Mouse (Mus musculus): ENCODE data around the gene Ccdc71l. TPM values are rescaled to one million over a fixed set of nuclear protein-coding genes. Genes with fewer than 3 reads are reported as not detected.
A peak's percentile ranks its signal among the peaks of the same experiment; 100 is the strongest.

The Ccdc71l gene
- polyA plus RNA-seq (2014; fragmentation: Nextera tagmentation; extraction: Ambion mirVana): 5.5 and 5.6 TPM in 2 replicates

DNA sequence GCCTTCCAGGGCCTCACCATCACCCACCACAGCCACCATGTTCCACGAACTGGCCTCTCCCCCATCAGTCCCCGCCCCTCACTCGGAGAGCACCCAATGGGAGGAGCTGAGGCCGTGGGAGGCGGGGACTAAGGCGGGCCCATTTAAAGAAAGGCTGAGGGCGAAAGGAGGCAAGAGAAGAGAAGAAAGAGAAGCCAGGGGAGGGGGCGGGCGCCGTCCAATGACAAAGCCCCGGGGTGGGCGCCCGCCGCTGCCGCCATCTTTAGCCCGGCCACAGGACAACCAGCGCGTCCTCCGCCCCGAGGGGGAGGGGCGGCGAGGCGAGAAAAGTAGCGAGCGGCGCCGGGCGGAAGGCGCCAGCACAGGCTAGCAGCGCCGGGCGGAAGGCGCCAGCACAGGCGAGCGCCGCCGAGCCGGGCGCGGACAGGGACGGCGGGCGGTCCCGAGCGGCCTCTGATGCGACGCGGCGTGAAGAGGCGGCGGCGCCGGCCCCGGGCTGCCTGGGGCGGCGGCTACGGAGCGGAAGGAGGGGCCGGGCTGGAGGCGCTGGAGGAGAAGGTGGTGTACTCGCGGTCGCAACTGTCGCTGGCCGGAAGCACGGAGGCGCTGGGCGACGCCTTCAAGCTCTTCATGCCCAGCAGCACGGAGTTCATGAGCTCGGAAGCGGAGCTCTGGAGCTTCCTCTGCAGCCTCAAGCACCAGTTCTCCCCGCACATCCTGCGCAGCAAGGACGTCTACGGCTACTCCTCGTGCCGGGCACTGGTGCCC is at the start of gene Ccdc71l:
Ccdc71l (plus strand) TSS at position 177 of the 768 bp plus-strand sequence.
- peak within 1 kb of the TSS; percentile 47 for H3K4me2 ChIP-seq (ENCODE audit: low read depth, severe bottlenecking)
- no peaks in the 10 kb centered on the region for H3K4me1 ChIP-seq (ENCODE audit: control insufficient read depth, insufficient read depth, low read length)
- no peaks in the 10 kb centered on the region for H3K9me3 ChIP-seq (ENCODE audit: control insufficient read depth, low read length)
- H3K27me3 ChIP-seq (ENCODE audit: control insufficient read depth, insufficient read depth, low read length): no peaks in the 10 kb centered on the region
- H3K9ac ChIP-seq (ENCODE audit: low read length): peak within 1 kb of the TSS; percentile 90
- WGBS: under 1% methylated on average over 75 of the region's 78 CpGs
- peak within 1 kb of the TSS; percentile 74 for H3K4me3 ChIP-seq (ENCODE audit: low read depth, low read length)
- H3K36me3 ChIP-seq (ENCODE audit: control insufficient read depth, insufficient read depth, low read length): no peaks in the 10 kb centered on the region
- H3K27ac ChIP-seq (replicated peaks; ENCODE audit: low read depth, low read length): peak within 1 kb of the TSS; percentile 88
- ATAC-seq (ENCODE audit: insufficient number of reproducible peaks, low FRiP score, low TSS enrichment, low read depth) (peak; percentile 90), DNase-seq (ENCODE audit: low spot score) (peak; percentile 86)

DNA sequence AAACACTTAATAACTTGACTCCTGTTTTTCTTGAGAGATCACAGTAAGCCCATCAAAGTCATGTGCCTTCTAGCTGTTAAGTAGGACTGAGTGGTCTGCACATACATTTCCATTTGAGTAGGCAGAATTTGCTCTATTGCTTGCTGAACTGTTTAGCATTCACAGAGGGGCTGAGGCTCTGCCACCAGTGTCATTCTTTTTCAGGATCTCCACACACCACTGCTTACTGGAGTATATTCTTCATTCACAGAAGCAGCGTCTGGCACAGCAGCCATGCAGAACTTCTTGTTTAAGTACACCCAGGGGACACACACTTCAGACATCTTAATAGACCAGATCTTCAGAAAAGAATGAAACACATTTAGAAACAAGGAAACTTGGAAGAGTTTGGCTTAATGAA is 39.4 kb upstream of the Ccdc71l start:
- no peak for ATAC-seq (ENCODE audit: insufficient number of reproducible peaks, low FRiP score, low TSS enrichment, low read depth)

DNA sequence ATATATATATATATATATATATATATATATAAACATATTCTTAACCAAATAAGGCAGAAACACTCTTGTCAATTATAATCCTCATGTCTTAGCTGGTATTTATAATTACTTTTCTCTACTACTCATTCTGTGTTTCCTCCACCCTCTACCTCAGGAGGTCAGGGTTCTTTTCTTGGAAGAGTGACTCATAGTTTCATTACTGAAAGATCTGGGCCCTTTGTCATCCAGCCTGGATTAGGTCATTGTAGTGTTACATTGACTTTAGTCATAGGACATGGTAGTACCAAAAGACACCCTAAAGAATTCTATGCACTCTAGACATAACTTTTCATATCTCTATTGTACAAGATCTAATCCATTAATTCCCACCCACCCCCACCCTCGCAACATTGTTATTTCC is 35.0 kb upstream of the Ccdc71l start:
- 83% methylated on average over 1 of the region's 1 CpGs for WGBS
- H3K9ac ChIP-seq (ENCODE audit: low read length): no peak overlapping the region
- no peaks in the 10 kb centered on the region for H3K27me3 ChIP-seq (ENCODE audit: control insufficient read depth, insufficient read depth, low read length)
- no peak for ATAC-seq (ENCODE audit: insufficient number of reproducible peaks, low FRiP score, low TSS enrichment, low read depth)
- H3K9me3 ChIP-seq (ENCODE audit: control insufficient read depth, low read length): no peaks in the 10 kb centered on the region
- DNase-seq (ENCODE audit: low spot score): no peak
- H3K4me2 ChIP-seq (ENCODE audit: low read depth, severe bottlenecking): no peak overlapping the region
- no peaks in the 10 kb centered on the region for H3K4me1 ChIP-seq (ENCODE audit: control insufficient read depth, insufficient read depth, low read length)
- no peaks in the 10 kb centered on the region for H3K36me3 ChIP-seq (ENCODE audit: control insufficient read depth, insufficient read depth, low read length)
- no peak overlapping the region for H3K27ac ChIP-seq (replicated peaks; ENCODE audit: low read depth, low read length)
- no peak overlapping the region for H3K4me3 ChIP-seq (ENCODE audit: low read depth, low read length)

More for the DNA sequence above, 39.4 kb upstream of the Ccdc71l start:
- DNase-seq (ENCODE audit: low spot score): no peak
- Histone ChIP-seq H3K27me3 (ENCODE audit: control insufficient read depth, insufficient read depth, low read length) (no peaks in the 10 kb centered on the region), H3K4me1 (ENCODE audit: control insufficient read depth, insufficient read depth, low read length) (no peaks in the 10 kb centered on the region), H3K27ac (replicated peaks; ENCODE audit: low read depth, low read length) (no peak overlapping the region), H3K4me3 (ENCODE audit: low read depth, low read length) (no peak overlapping the region), H3K9me3 (ENCODE audit: control insufficient read depth, low read length) (no peaks in the 10 kb centered on the region), H3K36me3 (ENCODE audit: control insufficient read depth, insufficient read depth, low read length) (no peaks in the 10 kb centered on the region), H3K4me2 (ENCODE audit: low read depth, severe bottlenecking) (no peak overlapping the region), H3K9ac (ENCODE audit: low read length) (no peak overlapping the region)
- WGBS: 70% methylated on average over 1 of the region's 1 CpGs

DNA sequence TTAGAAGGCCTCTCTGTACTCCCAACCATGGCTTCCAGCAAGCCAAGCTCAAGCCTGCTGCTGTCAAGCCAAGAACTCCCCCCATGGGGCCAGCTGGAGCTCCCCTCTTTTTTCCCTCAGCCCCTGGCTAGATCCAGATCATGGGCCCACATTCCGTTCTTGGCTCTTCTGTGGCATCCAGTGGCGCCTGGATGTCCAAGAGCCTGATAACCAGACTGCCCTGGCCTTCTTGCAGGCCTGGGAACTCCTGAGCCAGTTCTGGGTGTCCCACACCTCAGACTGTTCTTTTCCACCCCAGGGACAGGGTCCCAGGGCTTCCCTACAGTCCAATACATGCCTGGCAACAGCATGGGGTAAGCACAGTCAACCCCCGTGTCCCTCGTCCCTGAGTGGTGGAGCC is 32.4 kb upstream of the Ccdc71l start:
- Histone ChIP-seq H3K9me3 (ENCODE audit: control insufficient read depth, low read length) (no peaks in the 10 kb centered on the region), H3K27me3 (ENCODE audit: control insufficient read depth, insufficient read depth, low read length) (no peaks in the 10 kb centered on the region), H3K4me3 (ENCODE audit: low read depth, low read length) (no peak overlapping the region), H3K27ac (replicated peaks; ENCODE audit: low read depth, low read length) (no peak overlapping the region), H3K36me3 (ENCODE audit: control insufficient read depth, insufficient read depth, low read length) (no peaks in the 10 kb centered on the region), H3K9ac (ENCODE audit: low read length) (no peak overlapping the region), H3K4me1 (ENCODE audit: control insufficient read depth, insufficient read depth, low read length) (no peaks in the 10 kb centered on the region), H3K4me2 (ENCODE audit: low read depth, severe bottlenecking) (no peak overlapping the region)
- 90% methylated on average over 4 of the region's 4 CpGs for WGBS
- no peak for DNase-seq (ENCODE audit: low spot score)
- ATAC-seq (ENCODE audit: insufficient number of reproducible peaks, low FRiP score, low TSS enrichment, low read depth): no peak

DNA sequence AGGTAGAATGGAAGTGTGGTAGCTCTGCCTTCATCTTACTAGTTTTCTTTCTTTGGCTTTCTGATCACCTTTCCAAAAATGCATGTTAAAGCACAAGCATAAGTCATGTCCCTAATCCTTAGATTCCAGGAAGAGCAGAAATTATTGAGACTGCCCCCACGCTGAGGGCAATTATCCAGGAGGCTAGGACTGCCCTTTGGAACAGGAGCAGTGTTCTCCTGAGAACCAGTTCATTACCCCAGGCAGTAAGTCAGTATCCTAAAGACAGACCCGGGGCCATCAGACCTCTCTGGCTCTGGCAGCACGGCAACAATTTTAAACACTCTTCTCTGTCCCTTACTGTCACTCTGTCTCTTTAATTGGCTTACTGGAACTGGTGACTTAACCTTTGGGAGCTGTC is 30.0 kb upstream of the Ccdc71l start:
- ATAC-seq (ENCODE audit: insufficient number of reproducible peaks, low FRiP score, low TSS enrichment, low read depth): no peak
- Histone ChIP-seq H3K4me3 (ENCODE audit: low read depth, low read length) (no peak overlapping the region), H3K9ac (ENCODE audit: low read length) (no peak overlapping the region), H3K27me3 (ENCODE audit: control insufficient read depth, insufficient read depth, low read length) (no peaks in the 10 kb centered on the region), H3K36me3 (ENCODE audit: control insufficient read depth, insufficient read depth, low read length) (no peaks in the 10 kb centered on the region), H3K27ac (replicated peaks; ENCODE audit: low read depth, low read length) (no peak overlapping the region), H3K4me1 (ENCODE audit: control insufficient read depth, insufficient read depth, low read length) (no peaks in the 10 kb centered on the region), H3K9me3 (ENCODE audit: control insufficient read depth, low read length) (no peaks in the 10 kb centered on the region), H3K4me2 (ENCODE audit: low read depth, severe bottlenecking) (no peak overlapping the region)
- DNase-seq (ENCODE audit: low spot score): no peak
- 76% methylated on average over 3 of the region's 3 CpGs for WGBS

DNA sequence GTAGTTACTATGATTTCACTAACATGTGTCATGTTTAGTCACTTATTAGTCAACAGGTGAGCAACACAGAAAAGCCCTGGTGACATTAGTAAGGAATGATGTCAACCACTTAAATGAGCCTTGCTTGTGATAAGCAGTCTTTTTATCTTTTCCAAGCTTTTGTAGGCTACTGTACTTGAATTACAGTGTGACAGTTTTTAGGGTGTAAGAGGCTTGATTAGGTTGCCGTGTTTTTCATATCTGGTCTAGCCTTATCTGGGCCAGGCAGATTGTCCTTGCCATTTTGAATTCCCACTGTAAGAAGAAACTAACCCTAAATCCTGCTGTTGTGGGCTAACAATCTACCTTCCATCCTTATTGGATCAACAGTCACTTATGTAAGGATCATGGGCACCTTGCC is 26.6 kb upstream of the Ccdc71l start:
- Histone ChIP-seq H3K27me3 (ENCODE audit: control insufficient read depth, insufficient read depth, low read length) (no peaks in the 10 kb centered on the region), H3K9me3 (ENCODE audit: control insufficient read depth, low read length) (0 out of 2 replicates have a peak, but pooled peaks cover 2% of the 10 kb centered on the region), H3K27ac (replicated peaks; ENCODE audit: low read depth, low read length) (no peak overlapping the region), H3K4me2 (ENCODE audit: low read depth, severe bottlenecking) (no peak overlapping the region), H3K36me3 (ENCODE audit: control insufficient read depth, insufficient read depth, low read length) (no peaks in the 10 kb centered on the region), H3K4me1 (ENCODE audit: control insufficient read depth, insufficient read depth, low read length) (no peaks in the 10 kb centered on the region), H3K9ac (ENCODE audit: low read length) (no peak overlapping the region), H3K4me3 (ENCODE audit: low read depth, low read length) (no peak overlapping the region)
- ATAC-seq (ENCODE audit: insufficient number of reproducible peaks, low FRiP score, low TSS enrichment, low read depth): no peak
- 87% methylated on average over 1 of the region's 1 CpGs for WGBS
- DNase-seq (ENCODE audit: low spot score): no peak

DNA sequence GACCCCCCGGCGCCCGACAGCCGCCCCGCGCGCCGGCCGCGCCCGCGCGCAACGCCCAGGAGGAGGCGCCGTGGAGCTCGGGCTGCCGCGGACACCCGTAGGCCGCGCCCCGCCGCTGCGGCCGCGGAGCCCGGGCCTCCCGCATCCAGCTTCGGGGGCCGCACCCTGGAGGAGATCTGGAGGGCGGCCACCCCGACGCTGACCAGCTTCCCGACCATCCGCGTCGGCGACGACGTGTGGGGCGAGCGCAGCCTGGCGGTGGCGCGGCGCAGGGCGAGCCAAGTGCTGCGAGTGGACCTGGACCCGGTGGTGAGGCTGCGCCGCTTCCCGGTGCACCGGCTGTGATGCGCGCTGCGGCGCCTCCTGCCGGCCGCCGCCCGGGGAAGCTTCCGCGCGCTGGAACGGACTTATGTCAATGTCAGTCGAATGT is 807 bp downstream of the Ccdc71l start:
- Histone ChIP-seq H3K4me3 (ENCODE audit: low read depth, low read length) (peak overlapping the region; percentile 74), H3K9me3 (ENCODE audit: control insufficient read depth, low read length) (no peaks in the 10 kb centered on the region), H3K36me3 (ENCODE audit: control insufficient read depth, insufficient read depth, low read length) (no peaks in the 10 kb centered on the region), H3K27me3 (ENCODE audit: control insufficient read depth, insufficient read depth, low read length) (no peaks in the 10 kb centered on the region), H3K4me2 (ENCODE audit: low read depth, severe bottlenecking) (peak overlapping the region; percentile 47), H3K9ac (ENCODE audit: low read length) (peak overlapping the region; percentile 90), H3K27ac (replicated peaks; ENCODE audit: low read depth, low read length) (peak overlapping the region; percentile 88), H3K4me1 (ENCODE audit: control insufficient read depth, insufficient read depth, low read length) (no peaks in the 10 kb centered on the region)
- ATAC-seq (ENCODE audit: insufficient number of reproducible peaks, low FRiP score, low TSS enrichment, low read depth): peak; percentile 86
- DNase-seq (ENCODE audit: low spot score): peak; percentile 85
- WGBS: under 1% methylated on average over 63 of the region's 67 CpGs

DNA sequence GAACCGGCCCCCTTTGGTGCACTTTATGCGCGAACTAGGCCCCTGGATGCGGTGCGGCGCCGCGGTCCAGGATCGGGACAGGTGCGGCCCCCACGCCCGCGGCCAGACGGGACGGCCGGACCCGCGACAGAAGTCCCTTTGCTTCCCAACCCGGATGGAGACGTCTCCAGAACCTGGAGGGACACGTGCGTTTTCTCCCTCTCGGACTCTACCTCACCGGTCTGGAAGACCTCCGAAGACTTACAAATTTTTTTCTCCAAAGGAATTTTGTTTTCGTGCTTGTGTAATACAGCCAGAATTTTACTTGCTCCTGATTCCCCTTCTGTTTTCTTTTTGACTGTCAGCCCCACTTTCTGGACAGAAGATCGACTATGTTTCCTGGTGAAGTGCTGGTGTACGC is 1.2 kb downstream of the Ccdc71l start:
- ATAC-seq (ENCODE audit: insufficient number of reproducible peaks, low FRiP score, low TSS enrichment, low read depth) (peak; percentile 14), DNase-seq (ENCODE audit: low spot score) (no peak)
- Histone ChIP-seq H3K36me3 (ENCODE audit: control insufficient read depth, insufficient read depth, low read length) (no peaks in the 10 kb centered on the region), H3K9me3 (ENCODE audit: control insufficient read depth, low read length) (no peaks in the 10 kb centered on the region), H3K4me2 (ENCODE audit: low read depth, severe bottlenecking) (peak overlapping the region; percentile 47), H3K4me3 (ENCODE audit: low read depth, low read length) (peak overlapping the region; percentile 74), H3K27me3 (ENCODE audit: control insufficient read depth, insufficient read depth, low read length) (no peaks in the 10 kb centered on the region), H3K9ac (ENCODE audit: low read length) (peak overlapping the region; percentile 90), H3K4me1 (ENCODE audit: control insufficient read depth, insufficient read depth, low read length) (no peaks in the 10 kb centered on the region), H3K27ac (replicated peaks; ENCODE audit: low read depth, low read length) (no peak overlapping the region)
- WGBS: 5% methylated on average over 28 of the region's 28 CpGs
